Mouse (Mus musculus) CD4-positive, CD25-positive, alpha-beta regulatory T cell (primary cell): ENCODE data around the gene Nol10. TPM values are rescaled to one million over a fixed set of nuclear protein-coding genes. Genes with fewer than 3 reads are reported as not detected.

Experiments used
- polyA plus RNA-seq: library from polyadenylated mRNA; unstranded; fragments of 100-300 nt; shearing (Covaris generic); gene quantifications from one replicate; pipeline ENCODE4 v1.2.1, GENCODE M21; 2017

Gene Nol10
- polyA plus RNA-seq: 25.3 TPM

GRCm38 (mm10) chr12:17348048-17349036 lies at the start of gene Nol10:
TSS of gene Nol10 (plus strand) at chr12:17348458.

GRCm38 (mm10) chr12:17329259-17329658 lies 19.0 kb upstream of the Nol10 start, which contains the start of gene Atp6v1c2:
TSS of gene Atp6v1c2 (minus strand) at chr12:17329359.

Other genes starting within 250 kb of the Nol10 start
- gene Kcnf1, start 171.6 kb upstream of the Nol10 start, polyA plus RNA-seq: 0.98 TPM
- gene Pdia6, start 81.9 kb upstream of the Nol10 start, polyA plus RNA-seq: 162 TPM
- gene Atp6v1c2, start 19.1 kb upstream of the Nol10 start, polyA plus RNA-seq: 0.14 TPM
- 97.8 TPM for gene Odc1, start 196.3 kb downstream of the Nol10 start, polyA plus RNA-seq